8 mouse cellular contexts compared by ENCODE assay signal in the genomic region with DNA sequence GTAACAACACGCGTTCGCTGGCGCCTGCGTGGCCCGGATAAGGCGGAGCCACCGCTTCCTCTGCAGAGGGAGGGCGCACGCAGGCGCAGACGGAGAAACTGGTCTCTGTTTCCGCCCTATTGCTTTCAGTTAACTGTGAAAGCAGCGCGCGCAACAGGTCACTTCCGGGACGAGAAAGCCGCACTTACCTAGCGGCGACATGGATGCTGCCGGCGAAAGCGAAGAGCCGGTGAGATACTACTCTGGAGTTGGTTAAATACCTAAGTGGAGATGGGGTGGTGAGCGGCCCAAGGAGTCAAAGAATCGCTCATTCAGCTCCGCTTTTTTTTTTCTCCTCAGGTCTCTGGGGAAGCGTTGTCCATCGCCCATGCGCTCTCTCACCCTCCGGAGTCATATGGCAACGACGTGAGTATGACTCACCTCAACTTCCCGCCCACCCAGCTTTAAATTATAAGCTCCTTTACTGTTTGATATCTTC. TPM values are rescaled to one million over a fixed set of nuclear protein-coding genes. Genes with fewer than 3 reads are reported as not detected.
A peak's percentile ranks its signal among the peaks of the same experiment; 100 is the strongest.
DNase-seq lines count a peak whose midpoint lies in the region; ATAC-seq lines count a peak whose summit lies in the region.

A gene (plus strand): TSS at position 142 of the 478 bp plus-strand sequence.

- peak within 1 kb of the TSS; percentile 54 for H3K9ac ChIP-seq in heart, embryonic 15.5 days
- H3K9ac ChIP-seq in liver, embryonic 12.5 days: peak within 1 kb of the TSS; percentile 69

- peak within 1 kb of the TSS; percentile 61 for H3K4me3 ChIP-seq in forebrain, embryonic 10.5 days
- peak within 1 kb of the TSS; percentile 67 for H3K4me3 ChIP-seq in heart, embryonic 15.5 days
- peak within 1 kb of the TSS; percentile 66 for H3K4me3 ChIP-seq in liver, embryonic 12.5 days

- H3K4me2 ChIP-seq in heart, embryonic 15.5 days: peak within 1 kb of the TSS; percentile 74
- H3K4me2 ChIP-seq in liver, embryonic 12.5 days: peak within 1 kb of the TSS; percentile 74

- H3K27ac ChIP-seq in forebrain, embryonic 10.5 days: peak within 1 kb of the TSS; percentile 77
- H3K27ac ChIP-seq in heart, embryonic 15.5 days: peak within 1 kb of the TSS; percentile 61
- peak within 1 kb of the TSS; percentile 68 for H3K27ac ChIP-seq in liver, embryonic 12.5 days

- peaks cover 35% of the 10 kb centered on the region for H3K36me3 ChIP-seq in forebrain, embryonic 10.5 days (replicated peaks)
- peaks cover 7% of the 10 kb centered on the region for H3K36me3 ChIP-seq in heart, embryonic 15.5 days
- peaks cover 29% of the 10 kb centered on the region for H3K36me3 ChIP-seq in liver, embryonic 12.5 days
- no peaks in the 10 kb centered on the region for H3K36me3 ChIP-seq in splenic B cell, adult 2 months (ENCODE audit: control insufficient read depth, insufficient read depth, low read length, poor library complexity, severe bottlenecking)

- peak; percentile 98 for ATAC-seq in heart, embryonic 15.5 days (replicated peaks; ENCODE audit: insufficient number of reproducible peaks, insufficient read depth, low FRiP score, low read depth)
- peak; percentile 99 for ATAC-seq in liver, embryonic 12.5 days

- peaks cover 21% of the 10 kb centered on the region for H3K27me3 ChIP-seq in forebrain, embryonic 10.5 days (ENCODE audit: poor library complexity, severe bottlenecking)
- no peaks in the 10 kb centered on the region for H3K27me3 ChIP-seq in heart, embryonic 15.5 days
- no peaks in the 10 kb centered on the region for H3K27me3 ChIP-seq in liver, embryonic 12.5 days (replicated peaks)
- no peaks in the 10 kb centered on the region for H3K27me3 ChIP-seq in splenic B cell, adult 2 months (ENCODE audit: control insufficient read depth, insufficient read depth, low read length, poor library complexity, severe bottlenecking)

- WGBS in forebrain, embryonic 10.5 days: 3% methylated on average over 35 of the region's 35 CpGs
- 3% methylated on average over 35 of the region's 35 CpGs for WGBS in heart, embryonic 15.5 days
- WGBS in liver, embryonic 12.5 days (ENCODE audit: insufficient replicate concordance): 2% methylated on average over 35 of the region's 35 CpGs

- peaks cover 5% of the 10 kb centered on the region; the same call in 1 of the 2 replicates for H3K4me1 ChIP-seq in forebrain, embryonic 10.5 days
- peaks cover 5% of the 10 kb centered on the region for H3K4me1 ChIP-seq in heart, embryonic 15.5 days (replicated peaks)
- no peaks in the 10 kb centered on the region for H3K4me1 ChIP-seq in liver, embryonic 12.5 days

- DNase-seq in CD8-positive naive resting alpha-beta T cell, adult 2 months (ENCODE audit: low read depth in 2 of 2, low spot score in 2 of 2): peak; percentile 79 to 90
- DNase-seq in c-Kit-positive CD71-negative TER-119-negative erythroid progenitor cells, embryonic 14.5 days (ENCODE audit: low read depth): peak; percentile 83
- peak; percentile 87 for DNase-seq in forebrain, embryonic 10.5 days (ENCODE audit: extremely low spot score, low spot score)
- DNase-seq in kidney, postnatal 14 days: peak; percentile 91
- peak; percentile 93 for DNase-seq in naive thymus-derived CD4-positive, alpha-beta T cell, adult 2 months (ENCODE audit: low read depth)
- peak; percentile 94 for DNase-seq in splenic B cell, adult 2 months (ENCODE audit: low read depth, low spot score)

- no peaks in the 10 kb centered on the region for H3K9me3 ChIP-seq in forebrain, embryonic 10.5 days
- H3K9me3 ChIP-seq in heart, embryonic 15.5 days (replicated peaks): no peaks in the 10 kb centered on the region
- no peaks in the 10 kb centered on the region for H3K9me3 ChIP-seq in liver, embryonic 12.5 days (replicated peaks)

RNA-seq across cellular contexts. Expression of the gene that starts here (rescaled TPM):
- polyA plus RNA-seq in forebrain, embryonic 10.5 days (2016; fragmentation: Nextera tagmentation; extraction: Ambion mirVana): 82.8 and 86.6 TPM in 2 replicates
- 33.3 and 37.1 TPM in 2 replicates for polyA plus RNA-seq in heart, embryonic 15.5 days (2015; fragmentation: Nextera tagmentation; extraction: Ambion mirVana)
- polyA plus RNA-seq in liver, embryonic 12.5 days (2016; fragmentation: Nextera tagmentation; extraction: Ambion mirVana): 51.5 and 54.0 TPM in 2 replicates

Comparison
In these comparisons a context has a peak if more than half of its experiments do, and no peak if none do; other contexts are left out.
1. Peak in every context shown above with its lines: DNase-seq, ATAC-seq, H3K4me3 ChIP-seq and H3K27ac ChIP-seq.